Mouse (Mus musculus) liver, embryonic 16.5 days (tissue): ENCODE data around the gene Nck2. TPM values are rescaled to one million over a fixed set of nuclear protein-coding genes. Genes with fewer than 3 reads are reported as not detected.
"Not testable (repeated sequence)": the region's sequence is repeated elsewhere in the genome, so short reads cannot be mapped to it uniquely, and the experiment has no call there.

ENCODE experiments used
- ATAC-seq: fragments of 200-750 bp; cut with Nextera tagmentation; 2 replicates; pipeline ENCODE4 v1.8.0; 2017; ENCODE audit warnings: low read depth, mild to moderate bottlenecking, moderate number of reproducible peaks, moderate library complexity
- H3K27ac ChIP-seq: fragments of 300-500 bp; sonication (generic); 2 replicates; pipeline ENCODE4 v1.5.1; 2014; ENCODE audit warnings: mild to moderate bottlenecking, low read length
- H3K27me3 ChIP-seq: fragments of 300-500 bp; sonication (generic); 2 replicates; pipeline ENCODE4 v1.6.1; 2014; ENCODE audit warnings: low read depth, low read length, mixed read lengths; ENCODE audit not compliant: control insufficient read depth, insufficient read depth
- H3K36me3 ChIP-seq: fragments of 300-500 bp; sonication (generic); 2 replicates; pipeline ENCODE4 v1.6.1; 2014; ENCODE audit warnings: mild to moderate bottlenecking; ENCODE audit not compliant: control insufficient read depth, insufficient read depth
- H3K4me1 ChIP-seq: fragments of 300-500 bp; sonication (generic); 2 replicates; pipeline ENCODE4 v1.6.1; 2014; ENCODE audit warnings: low read depth, low read length, mixed read lengths; ENCODE audit not compliant: control insufficient read depth
- H3K4me2 ChIP-seq: fragments of 300-500 bp; sonication (generic); 2 replicates; pipeline ENCODE4 v1.6.1; 2014; ENCODE audit warnings: low read depth, low read length, mixed read lengths
- H3K4me3 ChIP-seq: fragments of 300-500 bp; sonication (generic); 2 replicates; pipeline ENCODE4 v1.5.1; 2014; ENCODE audit warnings: low read depth, mild to moderate bottlenecking, low read length
- H3K9ac ChIP-seq: fragments of 300-500 bp; sonication (generic); 2 replicates; pipeline ENCODE4 v1.6.1; 2014; ENCODE audit warnings: low read depth, low read length
- H3K9me3 ChIP-seq: fragments of 300-500 bp; sonication (generic); replicated peaks from 2 replicates; pipeline ENCODE4 v1.6.1; 2016; ENCODE audit warnings: low read length; ENCODE audit not compliant: control insufficient read depth
- WGBS: fragments of 180-500 bp; shearing (Covaris S2); extraction: QIAGEN DNeasy Blood & Tissue Kit; methylation state at CpG from one replicate; pipeline ENCODE4 v1.1.7; 2014; ENCODE audit not compliant: insufficient replicate concordance; 5-methylcytosine and 5-hydroxymethylcytosine counted together
- polyA plus RNA-seq: library from polyadenylated mRNA; unstranded; fragments of >200 nt; fragmentation: Nextera tagmentation; extraction: Ambion mirVana; gene quantifications from 2 replicates; pipeline ENCODE4 v1.2.1, GENCODE M21; 2015

The Nck2 gene
- polyA plus RNA-seq, 1 experiment from 2014 or later: 8.4 TPM

DNA sequence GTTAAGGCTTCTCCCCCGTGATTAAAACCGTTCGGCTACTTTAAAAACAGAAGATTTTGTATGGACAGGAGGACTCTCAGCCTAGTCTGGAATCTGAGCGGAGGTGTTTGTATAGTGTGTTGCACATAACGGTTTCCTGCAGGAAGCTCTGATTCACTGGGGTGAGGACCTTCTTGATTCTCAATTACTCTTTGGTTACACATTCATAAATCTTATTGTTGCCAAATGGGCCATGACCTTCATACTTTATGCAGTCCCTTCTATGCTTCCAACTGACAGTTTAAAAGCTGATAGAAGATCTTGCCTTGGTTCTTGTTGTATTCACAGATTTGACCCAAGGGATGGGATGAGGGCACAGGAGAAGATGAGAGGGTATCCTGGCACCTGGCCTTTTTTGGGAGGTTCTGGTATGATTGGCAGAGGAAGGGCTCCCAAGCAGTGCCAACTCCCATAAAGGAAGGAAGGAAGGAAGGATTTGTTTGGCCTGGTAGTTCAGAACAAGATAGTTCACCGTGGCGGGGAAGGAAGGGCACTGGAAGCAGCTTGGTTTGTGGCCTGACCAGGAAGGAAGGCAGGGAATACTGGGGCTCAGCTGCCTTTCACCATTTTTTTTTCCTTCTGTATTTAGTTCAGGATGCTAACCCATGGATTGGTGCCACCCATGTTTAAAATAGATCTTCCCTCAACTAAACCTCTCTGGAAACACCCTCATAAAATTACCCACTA is 86.1 kb downstream of the Nck2 start:
- Histone ChIP-seq H3K4me1 (peaks cover 23% of the 10 kb centered on the region), H3K36me3 (no peaks in the 10 kb centered on the region), H3K9ac (no peak overlapping the region), H3K4me3 (no peak overlapping the region), H3K4me2 (no peak overlapping the region), H3K9me3 (no peaks in the 10 kb centered on the region), H3K27ac (no peak overlapping the region), H3K27me3 (no peaks in the 10 kb centered on the region)
- no peak for ATAC-seq
- WGBS: 62% methylated on average over 7 of the region's 7 CpGs

- Histone ChIP-seq H3K27ac (no peak overlapping the region), H3K9me3 (no peaks in the 10 kb centered on the region), H3K9ac (no peak overlapping the region), H3K4me1 (peaks cover 26% of the 10 kb centered on the region), H3K4me3 (no peak overlapping the region), H3K27me3 (no peaks in the 10 kb centered on the region), H3K4me2 (no peak overlapping the region), H3K36me3 (no peaks in the 10 kb centered on the region)
- 79% methylated on average over 7 of the region's 7 CpGs for WGBS
- ATAC-seq: no peak
Observed at GRCm38 (mm10) chr1:43531307-43531706, 86.9 kb downstream of the Nck2 start.

- no peaks in the 10 kb centered on the region for H3K9me3 ChIP-seq
- no peak overlapping the region for H3K4me3 ChIP-seq
- ATAC-seq: no peak
- H3K4me2 ChIP-seq: no peak overlapping the region
- peaks cover 26% of the 10 kb centered on the region for H3K4me1 ChIP-seq
- H3K36me3 ChIP-seq: no peaks in the 10 kb centered on the region
- 51% methylated on average over 4 of the region's 4 CpGs for WGBS
- no peaks in the 10 kb centered on the region for H3K27me3 ChIP-seq
- no peak overlapping the region for H3K9ac ChIP-seq
- H3K27ac ChIP-seq: no peak overlapping the region
Observed at GRCm38 (mm10) chr1:43532279-43532678, 87.9 kb downstream of the Nck2 start.

DNA sequence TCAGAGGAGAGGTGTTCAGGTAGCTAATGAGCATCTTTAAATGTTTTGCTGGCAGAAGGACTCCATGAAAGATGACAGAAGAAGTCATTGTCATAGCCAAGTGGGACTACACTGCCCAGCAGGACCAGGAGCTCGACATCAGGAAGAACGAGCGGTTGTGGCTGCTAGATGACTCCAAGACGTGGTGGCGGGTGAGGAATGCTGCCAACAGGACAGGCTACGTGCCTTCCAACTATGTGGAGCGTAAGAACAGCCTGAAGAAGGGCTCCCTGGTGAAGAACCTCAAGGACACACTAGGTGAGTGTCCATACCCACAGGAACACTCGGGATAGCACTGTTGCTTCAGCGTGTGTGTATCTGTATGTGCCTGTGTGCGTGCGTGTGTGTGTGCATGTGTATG is 89.1 kb downstream of the Nck2 start:
- 72% methylated on average over 11 of the region's 11 CpGs for WGBS
- not testable (repeated sequence) for ATAC-seq, H3K9me3 ChIP-seq, H3K9ac ChIP-seq, H3K4me2 ChIP-seq, H3K4me3 ChIP-seq, H3K27me3 ChIP-seq, H3K36me3 ChIP-seq
- peaks cover 26% of the 10 kb centered on the region for H3K4me1 ChIP-seq
- H3K27ac ChIP-seq: peak overlapping the region; percentile 2; the same call in 1 of the 2 replicates

GRCm38 (mm10) chr1:43534060-43534760 is 89.8 kb downstream of the Nck2 start:
- Histone ChIP-seq H3K27me3 (no peaks in the 10 kb centered on the region), H3K36me3 (no peaks in the 10 kb centered on the region), H3K4me3 (no peak overlapping the region), H3K4me2 (no peak overlapping the region), H3K4me1 (peaks cover 32% of the 10 kb centered on the region), H3K27ac (peak overlapping the region; percentile 34; the same call in 1 of the 2 replicates), H3K9me3 (no peaks in the 10 kb centered on the region), H3K9ac (no peak overlapping the region)
- peak; percentile 65 for ATAC-seq
- 15% methylated on average over 5 of the region's 5 CpGs for WGBS

DNA sequence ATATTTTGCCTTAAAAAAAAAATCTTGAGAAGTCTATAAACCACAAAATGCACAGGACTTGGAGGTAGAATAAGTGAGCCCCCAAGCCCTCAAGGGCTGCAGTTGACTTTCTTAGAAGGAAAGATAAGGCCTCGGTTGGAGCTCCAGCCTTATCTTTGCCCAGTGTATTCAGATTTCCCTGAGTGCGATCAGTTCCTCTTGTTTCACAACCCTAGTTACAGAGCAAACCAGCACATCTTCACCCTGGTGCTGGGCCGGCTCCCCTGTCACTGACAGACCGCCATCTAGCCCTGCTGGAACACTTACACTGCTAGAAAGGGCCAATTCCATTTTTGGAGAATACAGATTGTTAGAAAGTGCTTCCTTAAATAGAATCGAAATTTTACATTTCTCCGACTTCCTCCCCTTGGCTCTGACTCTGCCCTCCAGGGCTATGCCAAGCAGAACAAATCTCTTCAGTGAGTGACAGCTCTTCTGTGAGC is 91.2 kb downstream of the Nck2 start:
- Histone ChIP-seq H3K27ac (no peak overlapping the region), H3K36me3 (no peaks in the 10 kb centered on the region), H3K9me3 (no peaks in the 10 kb centered on the region), H3K4me2 (no peak overlapping the region), H3K27me3 (no peaks in the 10 kb centered on the region), H3K4me3 (no peak overlapping the region), H3K4me1 (peaks cover 34% of the 10 kb centered on the region), H3K9ac (no peak overlapping the region)
- WGBS: 19% methylated on average over 6 of the region's 6 CpGs
- ATAC-seq: 0 out of 2 replicates have a peak, but pooled peaks have one; percentile 28

DNA sequence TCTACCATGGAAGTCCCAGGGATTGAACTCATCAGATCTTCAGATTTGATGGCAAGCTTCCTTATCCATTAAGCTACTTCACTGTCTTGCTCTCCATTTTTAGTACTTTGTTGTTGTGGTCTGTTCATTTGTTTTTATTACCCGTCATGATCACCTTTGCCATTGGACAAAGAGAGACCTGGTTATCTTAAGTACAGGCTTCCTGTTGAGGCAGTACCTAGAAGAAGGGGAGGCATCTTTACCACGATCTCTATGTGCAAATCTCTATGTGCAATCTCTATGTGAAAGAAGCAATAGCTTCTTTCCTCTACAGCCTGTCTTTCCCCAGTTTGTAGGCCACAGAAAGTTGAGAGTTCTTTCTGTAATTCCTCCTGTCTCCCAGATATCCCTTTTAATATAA is 91.9 kb downstream of the Nck2 start:
- H3K9ac ChIP-seq: no peak overlapping the region
- H3K27me3 ChIP-seq: no peaks in the 10 kb centered on the region
- WGBS: 25% methylated on average over 2 of the region's 2 CpGs
- peaks cover 34% of the 10 kb centered on the region for H3K4me1 ChIP-seq
- H3K27ac ChIP-seq: no peak overlapping the region
- no peak overlapping the region for H3K4me2 ChIP-seq
- ATAC-seq: no peak
- no peaks in the 10 kb centered on the region for H3K36me3 ChIP-seq
- H3K4me3 ChIP-seq: no peak overlapping the region
- H3K9me3 ChIP-seq: no peaks in the 10 kb centered on the region

DNA sequence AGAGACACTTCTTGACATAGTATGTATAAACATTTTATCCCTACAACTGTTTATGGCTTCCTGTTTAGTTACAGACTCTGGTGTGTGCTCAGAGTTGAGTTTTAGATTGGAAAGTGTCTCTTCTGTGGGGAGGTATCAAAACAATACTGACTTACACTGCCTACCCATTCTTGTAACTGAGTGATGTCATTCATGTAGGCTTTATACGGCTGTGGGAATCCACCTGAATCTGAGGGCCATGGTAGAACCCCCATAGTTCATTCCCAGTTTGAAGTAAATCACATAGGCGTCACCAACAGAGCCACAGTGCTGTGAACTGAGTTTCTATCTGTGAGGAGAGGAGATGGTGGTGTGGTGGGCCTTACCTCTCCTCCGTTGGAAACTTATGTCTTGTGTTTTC is 92.6 kb downstream of the Nck2 start:
- Histone ChIP-seq H3K9ac (no peak overlapping the region), H3K9me3 (no peaks in the 10 kb centered on the region), H3K4me1 (peaks cover 34% of the 10 kb centered on the region), H3K4me2 (no peak overlapping the region), H3K36me3 (no peaks in the 10 kb centered on the region), H3K27me3 (no peaks in the 10 kb centered on the region), H3K4me3 (no peak overlapping the region), H3K27ac (no peak overlapping the region)
- no peak for ATAC-seq
- 81% methylated on average over 3 of the region's 3 CpGs for WGBS

- Histone ChIP-seq H3K4me3 (no peak overlapping the region), H3K4me2 (no peak overlapping the region), H3K27me3 (no peaks in the 10 kb centered on the region), H3K36me3 (no peaks in the 10 kb centered on the region), H3K9me3 (no peaks in the 10 kb centered on the region), H3K4me1 (peaks cover 34% of the 10 kb centered on the region), H3K27ac (no peak overlapping the region), H3K9ac (no peak overlapping the region)
- ATAC-seq: no peak
Observed at GRCm38 (mm10) chr1:43537496-43537895, 93.1 kb downstream of the Nck2 start.
